Mouse (Mus musculus) liver, postnatal 0 days (tissue): ENCODE measurements around the gene Jrkl. TPM values are rescaled to one million over a fixed set of nuclear protein-coding genes. Genes with fewer than 3 reads are reported as not detected.

Experiments
- ATAC-seq: fragments of 200-750 bp; cut with Nextera tagmentation; 2 replicates; pipeline ENCODE4 v1.8.0; 2017; ENCODE audit warnings: mild to moderate bottlenecking, moderate library complexity
- DNase-seq: peaks from one replicate; pipeline ENCODE4 v3.0.0-alpha.2; 2016
- H3K27ac ChIP-seq: fragments of 300-500 bp; sonication (generic); 2 replicates; pipeline ENCODE4 v1.5.1; 2014; ENCODE audit warnings: antibody characterized with exemption, moderate library complexity, mild to moderate bottlenecking, low read depth
- H3K27me3 ChIP-seq: fragments of 300-500 bp; sonication (generic); 2 replicates; pipeline ENCODE4 v1.6.1; 2014; ENCODE audit warnings: low read length, control low read depth, mixed read lengths; ENCODE audit not compliant: insufficient read depth
- H3K36me3 ChIP-seq: fragments of 300-500 bp; sonication (generic); replicated peaks from 2 replicates; pipeline ENCODE4 v1.6.1; 2014; ENCODE audit warnings: mild to moderate bottlenecking, control low read depth, low read length, moderate library complexity, mixed read lengths; ENCODE audit not compliant: insufficient read depth
- H3K4me1 ChIP-seq: fragments of 300-500 bp; sonication (generic); 2 replicates; pipeline ENCODE4 v1.6.1; 2014; ENCODE audit warnings: antibody characterized with exemption, mild to moderate bottlenecking, control low read depth; ENCODE audit not compliant: insufficient read depth
- H3K4me2 ChIP-seq: fragments of 300-500 bp; sonication (generic); 2 replicates; pipeline ENCODE4 v1.6.1; 2014; ENCODE audit warnings: low read depth, mild to moderate bottlenecking, low read length, moderate library complexity, mixed read lengths
- H3K4me3 ChIP-seq: fragments of 300-500 bp; sonication (generic); 2 replicates; pipeline ENCODE4 v1.5.1; 2014; ENCODE audit warnings: low read depth, low read length
- H3K9ac ChIP-seq: fragments of 300-500 bp; sonication (generic); replicated peaks from 2 replicates; pipeline ENCODE4 v1.6.1; 2014; ENCODE audit warnings: mild to moderate bottlenecking, moderate library complexity
- H3K9me3 ChIP-seq: fragments of 300-500 bp; sonication (generic); 2 replicates; pipeline ENCODE4 v1.6.1; 2016; ENCODE audit warnings: mild to moderate bottlenecking, control low read depth, low read length, mixed read lengths
- CTCF ChIP-seq: sonication (generic); IDR thresholded peaks from 2 replicates; pipeline ENCODE4 v1.5.1; 2016; ENCODE audit warnings: antibody characterized with exemption, low read depth
- EP300 ChIP-seq: IDR thresholded peaks from 2 replicates; pipeline ENCODE4 v1.6.1; 2016; ENCODE audit warnings: antibody characterized with exemption, low read depth, mild to moderate bottlenecking
- WGBS: fragments of 180-500 bp; shearing (Covaris S2); extraction: QIAGEN DNeasy Blood & Tissue Kit; methylation state at CpG from one replicate; pipeline ENCODE4 v1.1.7; 2014; ENCODE audit not compliant: insufficient replicate concordance; 5-methylcytosine and 5-hydroxymethylcytosine counted together
- polyA plus RNA-seq: library from polyadenylated mRNA; unstranded; fragments of >200 nt; fragmentation: Nextera tagmentation; extraction: Ambion mirVana; gene quantifications from 2 replicates; pipeline ENCODE4 v1.2.1, GENCODE M21; 2015

Jrkl gene
- 1.9 and 2.1 TPM in 2 replicates for polyA plus RNA-seq

DNA sequence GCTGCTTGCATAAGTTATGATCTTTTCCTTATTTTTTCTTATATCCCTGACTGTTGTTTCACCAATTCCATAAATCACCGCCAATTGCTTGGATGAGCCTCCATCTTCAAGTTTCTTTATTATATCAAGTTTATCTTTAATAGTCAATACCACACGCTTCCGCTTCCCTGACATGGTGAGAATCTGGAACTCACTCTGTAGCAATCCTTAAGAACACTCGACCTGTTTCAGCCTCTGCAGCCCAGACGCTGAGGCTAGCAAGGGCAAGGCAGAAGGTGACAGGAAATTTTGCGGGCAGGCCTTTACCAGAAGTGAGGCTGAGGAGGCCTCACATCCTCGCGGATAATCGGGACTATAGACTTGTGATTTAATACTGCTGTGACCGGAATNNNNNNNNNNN lies at the start of gene Jrkl:
Jrkl (minus strand) TSS at position 349 of the 400 bp plus-strand sequence.
- Histone ChIP-seq H3K4me2 (peak within 1 kb of the TSS; percentile 89), H3K4me1 (peaks cover 21% of the 10 kb centered on the region), H3K27me3 (no peaks in the 10 kb centered on the region), H3K27ac (peak within 1 kb of the TSS; percentile 84), H3K9ac (peak within 1 kb of the TSS; percentile 68), H3K4me3 (peak within 1 kb of the TSS; percentile 69), H3K9me3 (no peaks in the 10 kb centered on the region), H3K36me3 (no peaks in the 10 kb centered on the region)
- TF ChIP-seq EP300 (no peak), CTCF (no peak)
- peak; percentile 37 for DNase-seq
- ATAC-seq: no peak
- WGBS: 7% methylated on average over 10 of the region's 10 CpGs

DNA sequence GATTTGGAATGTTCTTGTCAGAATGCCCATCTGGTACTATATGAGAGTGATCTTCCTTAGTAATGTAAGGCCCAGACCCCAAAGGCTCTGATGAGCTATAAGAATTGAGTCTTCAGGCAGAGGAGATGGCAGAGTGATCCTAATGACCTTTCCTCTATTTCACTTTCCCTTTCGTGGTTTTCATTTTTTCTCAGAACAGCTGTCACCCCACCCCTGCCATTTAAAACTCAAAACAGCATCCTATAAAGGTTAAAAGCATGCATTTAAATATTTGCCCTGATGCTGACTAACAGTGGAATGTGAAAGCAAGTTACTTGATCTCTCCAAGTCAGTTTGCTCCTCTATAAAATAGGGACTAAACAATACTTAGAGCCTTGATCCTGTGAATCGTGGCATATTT lies 41.9 kb upstream of the Jrkl start:
- ATAC-seq: no peak

DNA sequence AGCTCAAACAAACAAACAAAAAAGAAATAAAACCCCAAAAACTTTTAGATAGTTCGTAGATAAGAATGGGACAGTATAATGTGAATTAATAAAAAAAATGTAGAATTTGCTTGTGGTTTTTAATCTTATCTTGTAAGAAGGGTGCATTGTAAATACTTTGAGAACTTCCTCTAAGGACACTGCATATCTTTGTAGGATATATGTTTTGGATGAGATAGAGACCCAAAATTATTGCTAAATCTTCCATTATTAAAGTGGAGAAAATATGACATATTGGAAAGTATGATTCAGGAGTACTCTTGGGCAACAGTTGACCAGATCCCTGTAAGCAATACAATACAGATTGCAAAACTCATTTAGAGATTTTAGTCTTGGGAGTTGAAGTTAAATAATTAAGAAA lies 27.6 kb upstream of the Jrkl start:
- TF ChIP-seq EP300: no peak
- TF ChIP-seq CTCF: no peak
- Histone ChIP-seq H3K9me3 (no peaks in the 10 kb centered on the region), H3K27me3 (no peaks in the 10 kb centered on the region), H3K9ac (no peak overlapping the region), H3K4me1 (no peaks in the 10 kb centered on the region), H3K4me2 (no peak overlapping the region), H3K36me3 (peaks cover 10% of the 10 kb centered on the region), H3K27ac (no peak overlapping the region), H3K4me3 (no peak overlapping the region)
- no peak for ATAC-seq
- WGBS: 83% methylated on average over 1 of the region's 1 CpGs
- no peak for DNase-seq

More for the DNA sequence above, 41.9 kb upstream of the Jrkl start:
- Histone ChIP-seq H3K27me3 (no peaks in the 10 kb centered on the region), H3K4me3 (no peak overlapping the region), H3K9me3 (no peaks in the 10 kb centered on the region), H3K4me2 (no peak overlapping the region), H3K36me3 (0 out of 2 replicates have a peak, but pooled peaks cover 8% of the 10 kb centered on the region), H3K4me1 (no peaks in the 10 kb centered on the region), H3K9ac (no peak overlapping the region), H3K27ac (no peak overlapping the region)
- TF ChIP-seq EP300 (no peak), CTCF (no peak)
- no peak for DNase-seq
- 75% methylated on average over 2 of the region's 2 CpGs for WGBS

DNA sequence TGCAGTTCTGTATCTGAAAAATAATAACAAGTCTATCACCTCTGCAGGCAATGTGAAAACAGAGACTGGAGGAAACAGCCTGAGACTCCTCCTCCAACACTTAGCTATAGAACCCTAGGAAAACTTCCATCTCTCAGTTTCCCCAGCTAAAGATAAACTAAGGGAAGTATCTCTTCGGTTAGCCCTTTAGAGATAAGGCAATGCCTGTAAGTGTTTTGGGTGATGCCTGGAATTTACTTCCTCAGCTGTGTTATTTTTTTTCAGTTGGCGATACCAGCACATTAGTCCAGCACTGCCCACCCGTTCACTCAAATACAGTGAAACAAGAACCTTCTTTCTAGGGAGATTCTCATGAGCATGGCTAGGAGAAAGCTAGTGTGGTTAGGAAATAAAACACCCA lies 15.4 kb upstream of the Jrkl start:
- no peak overlapping the region for H3K4me3 ChIP-seq
- ATAC-seq (no peak), DNase-seq (no peak)
- 59% methylated on average over 3 of the region's 3 CpGs for WGBS
- no peak overlapping the region for H3K27ac ChIP-seq
- TF ChIP-seq EP300 (no peak), CTCF (no peak)
- no peaks in the 10 kb centered on the region for H3K27me3 ChIP-seq
- H3K4me2 ChIP-seq: no peak overlapping the region
- 0 out of 2 replicates have a peak, but pooled peaks cover 3% of the 10 kb centered on the region for H3K36me3 ChIP-seq
- H3K9me3 ChIP-seq: no peaks in the 10 kb centered on the region
- no peak overlapping the region for H3K9ac ChIP-seq
- no peaks in the 10 kb centered on the region for H3K4me1 ChIP-seq

DNA sequence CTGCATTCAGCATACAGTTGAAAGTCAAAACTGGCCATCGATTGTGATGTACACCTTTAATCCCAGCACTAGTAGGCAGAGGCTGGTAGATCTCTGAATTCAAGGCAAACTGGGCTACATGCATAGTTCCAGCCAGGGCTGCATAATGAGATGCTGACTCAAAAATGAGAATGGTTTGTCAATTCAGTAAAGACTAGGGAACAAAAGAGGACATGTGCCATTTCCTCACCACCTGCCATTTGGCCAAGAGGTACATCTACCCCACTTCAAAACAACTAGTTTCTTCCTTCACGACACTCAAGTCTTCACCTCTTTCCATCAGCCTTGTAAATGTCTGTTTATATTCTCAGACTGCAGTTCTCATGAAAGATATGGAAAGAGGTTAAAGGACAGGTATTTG lies 12.5 kb upstream of the Jrkl start:
- no peaks in the 10 kb centered on the region for H3K4me1 ChIP-seq
- DNase-seq (no peak), ATAC-seq (no peak)
- no peak overlapping the region for H3K27ac ChIP-seq
- H3K4me2 ChIP-seq: no peak overlapping the region
- H3K27me3 ChIP-seq: no peaks in the 10 kb centered on the region
- H3K4me3 ChIP-seq: no peak overlapping the region
- H3K9me3 ChIP-seq: no peaks in the 10 kb centered on the region
- no peak overlapping the region for H3K9ac ChIP-seq
- H3K36me3 ChIP-seq: peaks cover 7% of the 10 kb centered on the region; the same call in 1 of the 2 replicates
- TF ChIP-seq CTCF (no peak), EP300 (no peak)
- WGBS: 88% methylated on average over 2 of the region's 2 CpGs

- DNase-seq: no peak
- Histone ChIP-seq H3K9ac (no peak overlapping the region), H3K27ac (no peak overlapping the region), H3K9me3 (no peaks in the 10 kb centered on the region), H3K36me3 (peaks cover 12% of the 10 kb centered on the region; the same call in 1 of the 2 replicates), H3K4me3 (no peak overlapping the region), H3K4me1 (no peaks in the 10 kb centered on the region), H3K27me3 (no peaks in the 10 kb centered on the region), H3K4me2 (no peak overlapping the region)
- no peak for TF ChIP-seq CTCF
- no peak for TF ChIP-seq EP300
- ATAC-seq: no peak
- 89% methylated on average over 1 of the region's 1 CpGs for WGBS
These were observed 11.1 kb upstream of the Jrkl start for GRCm38 (mm10) chr9:13256726-13257125.

DNA sequence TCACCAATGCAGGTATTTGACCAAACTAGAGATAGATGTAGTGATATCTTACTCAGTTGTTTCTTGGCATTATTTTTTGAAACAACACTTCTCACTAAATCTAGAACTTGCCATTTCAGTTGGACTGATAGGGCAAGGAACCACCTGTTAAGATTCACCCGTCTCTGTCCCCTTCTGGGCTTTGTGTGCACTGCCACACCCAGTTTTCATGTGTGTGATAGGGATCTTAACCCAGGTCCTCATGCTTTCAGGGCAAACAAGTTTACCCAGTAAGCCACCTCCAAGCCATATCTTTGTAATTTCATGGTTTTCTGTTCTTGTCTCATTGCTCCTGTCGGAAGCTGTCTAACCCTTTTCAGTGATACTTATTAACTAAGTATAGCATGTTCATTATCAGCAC lies 5.6 kb upstream of the Jrkl start:
- Histone ChIP-seq H3K4me3 (no peak overlapping the region), H3K9me3 (no peaks in the 10 kb centered on the region), H3K27me3 (no peaks in the 10 kb centered on the region), H3K27ac (no peak overlapping the region), H3K4me2 (no peak overlapping the region), H3K9ac (no peak overlapping the region), H3K36me3 (peaks cover 9% of the 10 kb centered on the region; the same call in 1 of the 2 replicates), H3K4me1 (peaks cover 7% of the 10 kb centered on the region)
- 59% methylated on average over 2 of the region's 2 CpGs for WGBS
- DNase-seq: no peak
- no peak for ATAC-seq
- TF ChIP-seq EP300: no peak
- no peak for TF ChIP-seq CTCF
